Mouse (Mus musculus) kidney, adult 8-10 months (tissue): Measurements from ENCODE around the gene 3110082J24Rik.

Source experiments
- DNase-seq, 2 experiments: peaks; one replicate each; pipeline ENCODE4 v3.0.0; 2022

3110082J24Rik gene

DNA sequence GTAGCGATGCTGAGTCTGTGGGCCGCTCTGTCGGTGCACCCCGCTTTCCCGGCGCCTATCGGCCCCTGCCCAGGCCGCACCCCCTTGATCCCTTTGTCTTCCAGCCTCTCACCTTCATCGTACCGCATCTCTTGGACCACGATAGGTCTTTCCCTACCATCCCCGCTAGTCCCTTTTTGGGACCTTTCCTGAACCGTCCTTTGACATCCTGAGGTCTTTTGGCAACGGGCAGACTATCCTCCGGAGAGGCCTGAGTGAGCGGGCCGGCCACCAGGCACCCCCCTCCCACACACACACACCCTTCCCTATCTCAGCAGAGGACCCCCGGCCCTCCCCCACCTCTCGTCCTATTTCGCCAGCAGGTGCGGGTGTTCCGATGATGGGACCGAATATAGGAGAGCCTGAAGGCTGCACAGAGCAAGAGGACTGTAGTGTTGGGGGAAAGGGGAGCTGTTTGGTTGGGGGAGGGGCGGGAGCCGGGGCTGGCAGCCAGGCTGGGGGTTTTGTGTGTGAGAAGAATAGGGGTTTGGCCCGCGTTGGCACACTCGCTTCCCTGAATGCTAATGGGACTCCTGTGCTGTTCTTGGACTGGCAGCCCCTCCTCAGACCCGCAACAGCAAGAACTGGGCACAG, at the start of gene 3110082J24Rik:
TSS of gene 3110082J24Rik (minus strand) at position 419 of the 633 bp plus-strand sequence.
- DNase-seq = no peak

DNA sequence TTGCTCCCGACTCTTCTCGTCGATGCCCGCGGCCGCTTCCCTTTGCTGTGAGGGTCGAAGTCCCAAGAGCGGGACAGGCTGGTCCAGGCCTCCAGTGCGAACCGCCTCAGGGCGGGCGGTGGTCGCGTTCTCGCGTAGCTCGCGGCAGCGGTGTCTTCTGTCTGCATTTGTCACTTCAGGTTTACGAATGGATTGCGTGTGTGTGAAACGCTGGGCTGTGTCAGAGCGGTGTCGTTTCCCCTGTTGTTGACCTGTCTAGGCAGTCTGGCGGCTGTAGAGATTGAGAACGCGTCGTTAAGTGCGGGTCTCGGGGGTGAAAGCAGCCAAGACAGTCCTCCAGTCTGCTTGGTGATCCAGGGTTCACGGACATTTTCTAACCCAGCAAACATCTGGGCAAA, 49.5 kb upstream of the 3110082J24Rik start:
- DNase-seq = no peak

DNA sequence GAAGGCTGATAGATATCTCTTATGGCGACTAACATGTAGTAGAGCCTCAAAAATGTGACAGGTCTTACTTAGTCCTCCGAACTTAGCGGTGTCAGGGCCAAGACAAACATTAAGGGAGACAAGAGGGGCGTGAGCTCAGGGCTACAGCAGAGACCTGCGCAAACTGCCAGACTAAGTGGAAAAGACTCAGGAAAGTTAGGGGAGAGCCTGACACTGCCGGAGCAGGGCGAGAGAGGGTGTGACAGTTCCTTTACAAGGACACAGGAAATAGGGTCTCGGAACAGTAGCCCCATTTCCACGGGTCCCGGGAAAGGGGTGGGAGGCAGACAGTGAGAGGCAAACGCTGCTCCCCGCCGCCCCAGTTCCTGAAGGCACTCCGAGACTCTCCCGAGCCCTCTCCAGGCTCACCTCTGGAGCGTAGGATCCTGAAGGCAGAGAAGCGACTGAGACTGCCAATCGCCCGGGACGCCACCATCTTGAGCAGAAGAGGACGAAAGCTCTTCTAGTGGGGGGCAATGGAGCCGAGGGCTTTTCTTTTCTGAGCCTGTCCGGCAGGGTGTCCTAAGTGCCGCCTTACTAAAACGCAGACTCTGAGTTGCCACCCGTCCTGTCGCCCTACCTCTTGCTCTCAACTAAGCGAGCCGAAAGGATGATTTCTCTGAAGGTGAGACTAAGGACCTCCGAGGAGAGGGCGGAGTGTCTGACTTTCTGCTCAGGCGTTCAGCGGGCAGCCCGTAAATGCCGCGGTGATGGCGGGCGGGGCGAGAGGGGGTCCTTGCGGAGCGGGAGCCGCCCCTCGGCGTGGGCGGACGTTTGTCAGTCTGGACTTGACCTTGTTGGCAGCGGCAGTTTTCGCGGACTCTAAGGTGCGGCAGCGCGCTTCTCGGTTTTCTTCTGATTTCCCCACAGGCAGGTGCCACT, 48.8 kb upstream of the 3110082J24Rik start, which contains the start of the genes Hadha and Hadhb:
TSS of gene Hadha (minus strand) at position 689 of the 921 bp plus-strand sequence.
TSS of gene Hadhb (plus strand) at position 775 of the 921 bp plus-strand sequence.
- DNase-seq = peak; percentile 91 to 93

DNA sequence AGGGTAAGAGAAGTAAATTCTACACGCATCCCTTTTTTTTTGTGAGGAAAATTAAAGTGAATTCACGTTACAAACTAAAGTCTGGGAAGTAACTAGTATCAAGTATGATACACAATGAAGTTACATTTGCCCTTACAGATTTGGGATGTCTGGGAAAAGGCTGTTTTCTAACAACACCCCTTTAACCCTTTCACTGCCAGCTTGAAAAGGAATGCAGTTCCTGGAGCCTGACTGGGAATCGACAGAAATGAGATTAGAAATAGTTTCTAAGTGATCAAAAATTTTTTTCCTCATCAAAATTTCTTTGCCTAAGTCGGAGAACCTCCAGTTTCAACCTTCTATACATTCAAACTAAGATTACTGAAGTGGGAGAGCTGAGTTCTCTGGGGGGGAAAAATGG, 48.1 kb upstream of the 3110082J24Rik start:
- no peak for DNase-seq

DNA sequence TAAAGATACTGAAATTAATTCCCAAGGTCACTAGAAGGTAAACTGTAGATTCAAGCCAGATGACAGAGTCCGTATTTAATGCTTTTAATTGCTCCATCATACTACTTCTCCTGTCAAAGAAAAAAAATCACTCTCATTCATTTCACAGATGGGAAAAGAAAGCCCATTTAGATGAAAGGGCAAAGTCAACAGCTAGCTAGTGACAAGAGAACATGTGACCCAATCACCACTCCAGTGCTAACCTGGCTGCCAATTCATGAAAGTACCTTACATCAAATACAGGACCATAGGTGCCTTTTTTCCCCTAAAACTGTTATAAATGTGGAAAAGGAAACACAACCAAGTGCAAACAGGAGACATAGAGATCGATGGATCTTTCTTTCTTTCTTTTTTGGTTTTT, 47.3 kb upstream of the 3110082J24Rik start:
- DNase-seq = no peak

DNA sequence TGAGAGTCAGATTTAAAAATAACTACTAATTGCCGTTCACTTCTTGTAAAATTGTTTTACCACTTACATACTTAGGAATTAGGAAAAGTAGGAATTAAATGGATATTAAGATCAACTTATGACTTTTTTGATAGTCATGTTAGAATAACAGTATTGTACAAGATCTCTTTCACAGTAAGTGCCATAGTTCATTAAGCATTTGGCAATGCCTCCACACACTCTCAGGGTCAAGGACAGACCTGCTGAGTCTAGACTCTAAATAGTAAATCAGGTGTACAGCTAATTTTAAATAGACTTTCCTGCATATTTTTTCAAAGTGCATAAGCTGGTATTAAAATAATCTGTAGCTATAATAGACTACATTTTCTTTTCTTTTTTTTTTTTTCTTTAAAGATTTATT, 46.5 kb upstream of the 3110082J24Rik start:
- peak; percentile 17 to 59 for DNase-seq

DNA sequence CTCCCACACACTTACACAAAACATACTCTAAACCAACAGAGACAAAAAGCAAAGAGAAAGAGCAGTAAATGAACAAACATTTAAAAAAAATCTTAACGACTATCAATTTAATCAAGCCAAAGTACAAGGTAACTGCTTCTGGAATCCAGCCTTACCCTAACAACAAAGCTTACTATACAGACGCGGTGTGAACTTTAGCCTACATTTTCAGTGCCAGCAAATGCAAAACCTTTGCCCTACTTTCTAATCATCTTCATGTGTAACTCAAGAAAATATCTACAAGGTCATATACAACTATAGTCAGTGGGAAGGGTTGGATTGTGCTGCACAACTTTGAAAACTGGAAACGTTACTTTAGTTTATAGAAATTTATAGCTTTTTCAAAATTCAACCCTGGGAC, 46.1 kb upstream of the 3110082J24Rik start:
- DNase-seq = peak; percentile 49 to 72

DNA sequence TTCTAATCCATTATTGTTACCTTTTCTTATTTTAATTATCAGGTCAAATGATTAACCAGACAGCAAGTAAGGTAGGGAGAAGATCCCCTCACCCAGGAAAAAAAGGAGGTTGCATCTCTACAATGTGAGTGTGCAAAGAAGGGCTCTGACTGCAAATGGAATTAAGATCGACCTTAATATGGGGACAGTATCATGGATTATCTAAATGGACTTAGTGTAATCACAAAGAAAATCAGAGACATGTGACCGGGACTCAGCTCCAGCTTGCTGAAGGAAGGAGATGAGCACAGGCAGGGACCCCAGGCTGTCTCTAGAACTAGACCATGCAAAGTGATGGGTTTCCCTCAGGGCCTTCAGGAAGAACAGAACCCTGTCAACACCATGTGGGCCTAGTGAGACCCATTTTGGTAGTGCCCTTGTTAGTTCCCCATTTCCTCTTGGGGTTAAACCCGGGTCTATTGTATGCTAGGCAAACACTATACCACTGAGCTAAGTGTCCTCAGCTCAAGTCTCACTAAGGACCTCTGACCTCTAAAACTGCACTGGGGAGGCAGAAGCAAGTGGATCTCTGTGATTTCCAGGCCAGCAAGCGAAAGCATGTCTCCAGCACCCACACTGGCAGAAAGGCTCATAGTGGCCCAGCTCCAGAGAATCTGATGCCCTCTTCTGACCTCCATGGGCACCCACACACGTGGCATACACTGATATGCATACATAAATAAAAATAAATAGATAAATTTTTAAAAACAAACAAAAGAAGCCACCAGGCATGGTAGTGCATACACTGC, 42.4 kb upstream of the 3110082J24Rik start:
- no peak for DNase-seq

DNA sequence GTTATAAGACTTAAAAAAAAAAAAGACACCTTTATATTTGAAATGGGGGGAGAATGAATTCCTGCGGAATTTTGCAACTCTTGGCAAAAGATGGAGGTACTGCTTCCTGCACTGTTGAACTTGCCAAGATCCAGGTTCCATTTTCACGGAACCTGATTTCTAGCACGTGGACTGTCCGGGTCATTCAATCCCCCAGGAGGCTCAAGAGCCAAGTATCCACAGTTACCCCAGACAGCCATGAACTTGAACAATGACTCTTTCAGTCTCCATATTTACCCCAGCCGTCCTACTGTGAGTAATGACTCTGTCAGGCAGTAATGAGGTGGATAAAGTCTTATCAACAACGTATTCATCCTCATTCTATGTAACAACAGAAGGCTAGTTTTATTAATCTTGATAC, 40.6 kb upstream of the 3110082J24Rik start:
- DNase-seq = no peak

DNA sequence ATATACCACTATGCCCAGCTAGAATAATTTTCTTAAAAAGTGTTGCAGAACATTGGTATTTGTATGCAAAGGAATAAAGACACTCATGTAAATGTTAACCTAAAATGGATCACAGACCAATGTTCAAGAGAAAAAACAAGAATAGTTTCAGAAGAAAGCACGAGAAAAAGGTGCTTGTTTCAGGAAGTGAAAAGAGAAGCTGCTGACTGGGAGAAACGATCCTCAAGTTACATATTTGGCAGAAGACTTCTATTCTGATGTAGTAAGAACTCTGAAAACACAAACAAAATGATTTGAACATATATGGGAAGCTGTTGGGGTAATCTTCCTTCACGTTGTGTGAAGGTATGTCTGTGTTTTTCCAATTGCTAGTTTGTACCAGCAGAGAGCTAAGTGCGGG, 32.3 kb upstream of the 3110082J24Rik start:
- DNase-seq = no peak

DNA sequence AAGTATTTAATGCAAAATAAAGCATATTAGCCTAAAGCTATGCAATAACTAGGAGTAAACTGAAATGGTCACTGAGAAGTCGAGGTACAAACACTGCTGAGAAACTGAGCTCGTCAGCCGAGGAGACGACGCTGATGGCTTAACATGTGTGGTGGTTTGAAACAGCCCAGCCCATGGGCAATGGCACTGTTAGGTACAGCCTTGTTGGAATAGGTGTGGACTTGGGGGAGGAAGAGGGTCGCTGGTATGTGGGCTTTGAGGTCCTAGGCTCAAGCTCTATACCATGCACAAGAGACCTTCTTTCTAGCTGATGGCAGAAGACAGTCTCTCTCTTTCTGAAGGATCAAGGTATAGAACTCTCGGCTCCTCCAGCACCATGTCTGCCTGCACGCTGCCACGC, 31.4 kb upstream of the 3110082J24Rik start:
- no peak for DNase-seq

DNA sequence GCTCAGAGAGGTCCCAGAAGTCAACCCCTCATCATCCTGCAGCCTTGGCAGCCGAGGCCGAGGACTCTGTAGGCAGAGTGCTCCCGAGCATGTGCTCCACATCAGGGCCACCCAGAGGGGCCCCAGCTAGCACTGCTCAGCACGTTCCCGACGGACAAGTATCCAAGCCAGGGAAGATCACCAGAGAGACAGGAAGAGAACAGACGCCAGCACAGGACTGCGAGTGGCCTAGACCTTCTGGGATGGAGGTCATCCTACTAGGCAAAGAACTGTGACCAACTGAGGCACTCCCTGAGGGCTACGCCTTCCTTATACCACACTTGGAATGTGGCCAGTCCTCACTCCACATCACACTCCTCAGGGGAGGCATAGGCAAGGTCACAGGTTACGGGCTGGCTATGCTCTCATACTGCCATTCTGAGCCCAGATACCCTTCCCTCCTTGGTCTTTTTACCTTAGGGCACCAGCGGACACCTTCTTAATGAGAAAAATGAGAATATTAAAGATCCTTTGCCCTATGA, 29.9 kb upstream of the 3110082J24Rik start:
- no peak for DNase-seq

DNA sequence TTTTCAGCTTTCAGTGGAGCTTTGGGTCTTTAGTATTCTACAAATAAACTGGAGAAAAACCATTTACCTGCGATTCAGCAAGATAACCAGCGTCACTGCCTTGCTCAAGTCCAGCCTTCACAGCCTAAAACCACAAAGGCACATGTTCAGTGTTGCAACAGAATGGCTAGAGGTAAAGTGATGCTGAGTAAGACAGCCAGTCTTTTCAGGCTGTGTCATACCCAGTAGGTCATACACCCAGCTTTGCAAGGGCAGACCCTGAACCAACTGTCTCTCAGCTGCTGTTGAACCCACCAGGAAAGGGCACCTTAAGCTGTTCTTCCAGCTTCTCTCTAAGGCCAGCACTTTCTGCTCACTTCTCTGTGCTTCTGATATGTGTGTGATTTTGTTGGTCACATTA, 26.3 kb upstream of the 3110082J24Rik start:
- DNase-seq = no peak

DNA sequence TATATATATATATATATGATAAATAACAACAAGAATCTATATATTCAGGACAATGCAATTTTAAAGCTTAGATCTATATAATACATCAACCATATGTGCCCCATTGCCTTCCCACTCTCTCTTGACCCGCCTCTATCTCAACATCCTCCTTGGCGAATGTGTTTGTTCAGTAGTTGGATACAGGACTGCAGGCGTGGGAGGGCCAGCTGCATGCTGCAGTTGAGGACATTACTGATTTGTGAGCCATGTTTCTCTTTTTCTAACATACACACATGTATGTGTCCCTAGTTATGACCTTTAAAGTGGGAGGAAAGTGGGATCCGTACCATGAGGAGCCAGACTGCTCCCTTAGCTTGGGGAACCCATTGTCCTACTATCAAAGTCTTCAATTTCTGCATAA, 25.4 kb upstream of the 3110082J24Rik start:
- no peak for DNase-seq

DNA sequence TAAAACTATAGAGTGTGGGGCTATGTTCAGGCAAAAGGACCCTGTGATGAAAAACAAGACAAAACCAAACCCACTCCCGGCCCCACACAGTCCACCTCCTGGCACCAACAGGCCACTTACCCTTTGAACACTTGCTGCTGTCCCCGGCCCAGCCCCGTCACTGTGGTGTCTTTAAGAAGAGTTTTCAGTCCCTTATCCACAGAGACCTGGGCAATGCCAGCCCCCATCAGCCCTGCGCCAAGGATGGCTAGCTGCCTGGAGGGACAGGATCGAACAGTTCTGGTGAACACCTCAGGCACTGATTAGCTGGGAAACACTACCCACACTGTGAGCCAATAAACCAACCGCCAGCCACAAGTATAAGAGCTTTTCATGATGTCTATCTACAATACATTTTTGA, 22.8 kb upstream of the 3110082J24Rik start:
- DNase-seq = no peak

DNA sequence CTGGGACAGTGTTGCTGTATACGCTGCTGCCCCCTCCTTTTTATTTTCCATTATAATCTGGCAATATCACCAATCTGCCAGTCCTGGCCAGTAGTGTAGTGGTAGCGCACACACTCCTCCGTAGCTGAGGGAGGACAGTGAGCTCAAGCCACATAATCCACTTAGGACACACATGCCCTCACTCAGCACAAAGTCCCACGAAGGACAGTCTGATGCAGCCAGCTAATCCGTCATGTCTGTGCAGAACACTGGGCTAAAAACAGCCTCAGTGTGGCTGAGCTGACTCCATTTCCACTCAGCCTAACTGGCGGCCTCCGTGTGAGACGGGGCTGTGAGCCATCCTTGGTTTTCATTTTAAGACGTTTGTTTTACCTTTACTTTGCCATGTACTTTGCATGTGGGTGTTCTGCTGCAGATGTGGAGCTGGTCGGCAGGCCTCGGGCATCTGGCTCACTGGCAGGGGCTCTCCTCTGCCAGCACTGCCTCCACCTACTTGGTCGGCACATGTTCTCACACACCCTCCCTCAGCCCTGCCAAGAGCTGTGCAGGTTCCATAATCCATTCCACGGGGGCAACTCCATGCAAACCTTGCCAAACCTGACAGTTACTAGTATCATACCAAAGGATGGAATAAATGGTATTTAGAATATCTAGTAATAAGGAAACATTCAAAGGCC, 22.2 kb upstream of the 3110082J24Rik start:
- DNase-seq = no peak

DNA sequence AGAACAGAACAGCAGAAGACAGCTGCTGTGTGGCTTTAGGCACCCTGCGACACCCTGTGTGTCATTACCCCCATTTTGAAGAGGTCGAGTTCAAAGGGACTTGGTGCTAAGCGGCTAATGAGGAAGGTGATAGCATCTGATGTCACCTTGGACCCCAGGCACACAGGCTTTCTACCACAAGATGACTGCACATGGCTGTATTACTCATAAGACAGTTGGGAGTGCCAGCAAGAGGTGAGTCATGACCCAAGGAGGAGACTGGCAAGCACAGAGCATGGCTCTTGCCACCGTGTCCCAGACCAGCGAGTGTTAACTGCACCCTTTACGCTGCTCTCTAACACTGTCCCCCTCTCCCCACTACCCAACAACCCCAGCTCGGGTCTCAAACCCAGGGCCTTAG, 20.9 kb upstream of the 3110082J24Rik start:
- DNase-seq = no peak

DNA sequence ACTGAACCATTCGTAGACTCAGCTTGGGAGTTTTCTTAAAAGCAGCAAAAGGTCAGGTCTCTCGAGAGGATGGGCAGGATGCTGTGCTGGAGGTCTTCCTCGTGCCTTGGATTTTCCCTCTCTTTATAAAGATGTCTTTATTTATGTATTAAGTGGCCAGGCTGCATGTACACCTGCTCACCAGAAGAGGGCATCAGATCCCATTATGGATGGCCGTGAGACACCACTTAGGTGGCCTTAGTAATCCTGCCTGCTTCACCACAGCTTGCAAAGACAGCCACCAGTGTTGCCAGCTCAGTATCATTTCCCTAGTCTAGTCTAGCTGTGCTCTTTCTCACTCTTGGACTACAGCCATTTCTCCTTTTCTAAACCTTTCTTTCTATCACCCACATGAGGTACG, 19.7 kb upstream of the 3110082J24Rik start:
- no peak for DNase-seq

DNA sequence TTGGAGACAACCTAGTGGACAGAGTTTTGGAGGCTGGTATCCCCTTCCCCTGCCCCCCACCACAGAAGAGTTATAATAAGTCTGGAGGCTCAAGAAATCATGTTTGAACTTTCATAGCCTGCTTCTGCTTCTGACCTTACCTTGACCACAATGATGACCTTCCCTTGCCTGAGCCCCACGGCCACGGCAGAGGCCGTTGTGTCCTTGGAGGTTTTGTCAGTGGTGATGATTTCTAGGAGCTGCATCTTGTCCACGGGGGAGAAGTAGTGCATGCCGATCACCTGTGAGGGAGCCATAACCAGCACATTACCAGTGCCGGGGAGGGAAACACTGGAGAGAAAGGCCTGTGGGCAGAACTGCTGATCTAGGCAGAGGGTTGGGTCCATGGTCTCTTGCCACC, 16.6 kb upstream of the 3110082J24Rik start:
- DNase-seq = no peak

DNA sequence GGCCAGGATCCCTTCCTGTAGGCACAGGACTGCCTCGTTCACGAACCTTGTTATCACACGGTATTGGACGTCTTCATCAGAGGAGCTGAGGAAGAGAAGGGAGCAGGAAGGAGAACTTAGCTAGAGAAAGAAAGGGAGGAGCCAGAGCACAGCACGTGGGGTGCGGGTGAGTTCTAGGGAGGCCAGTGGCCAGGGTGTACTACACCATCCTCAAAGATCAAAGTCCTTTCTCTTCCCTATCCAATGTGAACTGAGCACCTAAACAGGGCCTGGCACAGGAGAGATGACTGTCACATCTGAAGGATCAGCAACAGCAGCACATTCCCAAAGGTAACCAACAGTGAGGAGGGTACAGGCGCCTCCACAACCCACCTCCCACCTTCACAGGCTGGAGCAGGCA, 14.2 kb upstream of the 3110082J24Rik start:
- DNase-seq = peak; percentile 67 to 70

DNA sequence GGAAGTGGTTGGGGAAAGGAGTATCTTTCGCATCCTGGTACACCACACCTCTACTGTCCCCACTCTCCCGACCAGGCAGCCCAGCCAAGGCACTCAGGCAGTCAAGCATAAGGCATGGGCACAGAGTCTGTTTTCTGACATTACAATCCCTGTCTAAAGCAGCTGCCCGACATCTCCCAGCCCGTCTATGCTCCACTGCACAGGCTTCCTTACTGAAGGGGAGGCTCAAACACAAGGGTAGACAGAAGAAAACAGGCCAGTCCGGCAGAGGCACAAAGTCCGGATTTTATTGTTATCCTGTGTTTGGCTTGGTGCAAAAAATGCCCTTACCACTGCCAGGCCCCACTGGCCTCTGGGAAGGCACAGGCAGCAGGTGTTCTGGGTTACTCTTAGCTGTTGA, 13.3 kb upstream of the 3110082J24Rik start:
- DNase-seq = peak; percentile 41 to 54

DNA sequence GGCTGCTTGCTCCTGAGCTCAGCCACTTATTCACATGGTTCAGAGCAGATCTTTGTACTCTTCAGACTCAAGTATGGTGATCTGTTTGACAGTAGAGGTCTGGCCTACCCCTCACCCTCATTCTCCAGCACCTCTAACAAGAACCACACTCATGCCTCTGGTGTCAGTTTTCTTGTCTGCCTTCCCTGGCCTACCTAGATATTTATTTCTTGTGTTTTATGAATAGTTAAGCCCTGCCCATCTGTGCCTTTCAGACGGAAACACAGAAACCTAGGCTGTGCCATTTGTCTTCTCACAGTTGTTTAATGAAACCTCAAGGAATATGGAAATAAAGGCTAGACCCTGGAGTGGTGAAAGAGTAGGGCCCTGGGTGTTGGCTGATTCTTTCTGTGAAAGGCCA, 12.1 kb upstream of the 3110082J24Rik start:
- DNase-seq = no peak
